In genomic region chr6:18171614-18172013, GRCm38 (mm10) we compare ENCODE assay signal across 8 mouse cellular contexts. TPM values are rescaled to one million over a fixed set of nuclear protein-coding genes. Genes with fewer than 3 reads are reported as not detected.
A peak's percentile ranks its signal among the peaks of the same experiment; 100 is the strongest.
DNase-seq lines count a peak whose midpoint lies in the region; ATAC-seq and TF ChIP-seq lines count a peak whose summit lies in the region.

No protein-coding gene starts in this region.

- WGBS in midbrain, embryonic 15.5 days = 50% methylated on average over 8 of the region's 8 CpGs

- H3K36me3 ChIP-seq in midbrain, embryonic 15.5 days (replicated peaks) = no peaks in the 10 kb centered on the region

- no peak overlapping the region for H3K4me2 ChIP-seq in midbrain, embryonic 15.5 days

- TF ChIP-seq CTCF in layer of hippocampus, adult 2 months (conservative IDR thresholded peaks at IDR 0.05) = peak; percentile 70

- H3K4me3 ChIP-seq in layer of hippocampus, adult 2 months = no peak overlapping the region
- H3K4me3 ChIP-seq in midbrain, embryonic 15.5 days = no peak overlapping the region

- H3K9me3 ChIP-seq in midbrain, embryonic 15.5 days = no peaks in the 10 kb centered on the region

- no peak overlapping the region for H3K9ac ChIP-seq in midbrain, embryonic 15.5 days

- DNase-seq in layer of hippocampus, adult 2 months (ENCODE audit: low spot score in 2 of 2) = peak in 1 of 2 experiments; percentile 12
- DNase-seq in layer of hippocampus, adult 9-11 months = no peak
- DNase-seq in Muller cell, postnatal 12 days (ENCODE audit: inconsistent ontology term) = peak; percentile 30
- DNase-seq in embryo, embryonic 10 days (ENCODE audit: low spot score) = peak; percentile 26
- peak; percentile 39 for DNase-seq in kidney, postnatal 14 days
- DNase-seq in cerebellum, postnatal 36 days = no peak

- 0 out of 2 replicates have a peak, but pooled peaks cover 4% of the 10 kb centered on the region for H3K27me3 ChIP-seq in midbrain, embryonic 15.5 days (replicated peaks)

- peak; percentile 38; the same call in 1 of the 2 replicates for ATAC-seq in midbrain, embryonic 15.5 days (replicated peaks)
- ATAC-seq in inflammation-experienced regulatory T-cells, adult 6 months = no peak

- H3K4me1 ChIP-seq in midbrain, embryonic 15.5 days = no peaks in the 10 kb centered on the region

- no peak overlapping the region for H3K27ac ChIP-seq in layer of hippocampus, adult 2 months
- H3K27ac ChIP-seq in midbrain, embryonic 15.5 days = no peak overlapping the region

RNA-seq across cellular contexts. Expression of gene Cftr, which starts 1.1 kb away (rescaled TPM):
- total RNA-seq in layer of hippocampus, adult 2 months (2021) = under 1 TPM; 0.17 to 0.26 TPM
- 0.46 and 0.81 TPM in 2 replicates for polyA plus RNA-seq in midbrain, embryonic 15.5 days (2015; fragmentation: Nextera tagmentation; extraction: Ambion mirVana)
- polyA plus RNA-seq in inflammation-experienced regulatory T-cells, adult 6 months (2017; shearing (Covaris generic)) = not detected

Comparison
In these comparisons a context has a peak if more than half of its experiments do, and no peak if none do; other contexts are left out.
1. DNase-seq: peak in Muller cell, postnatal 12 days (single experiment), embryo, embryonic 10 days (single experiment) and kidney, postnatal 14 days (single experiment); none in layer of hippocampus, adult 9-11 months (single experiment) and cerebellum, postnatal 36 days (0 of 2).